In genomic region chr10:37266909-37267308, GRCm38 (mm10) we compare ENCODE assay signal across 19 mouse cellular contexts.
"Had no signal": no experiment of that assay in that cellular context is flagged by ENCODE, and none has a peak within 500 bp of the region (broad histone marks: within the 10 kb centered on the region; RNA-seq: fewer than 3 reads in every experiment).

No protein-coding gene starts in this region.

- H3K4me2 ChIP-seq: liver, embryonic 15.5 days; lung, embryonic 15.5 days; midbrain, embryonic 11.5 days; midbrain, embryonic 13.5 days; midbrain, embryonic 15.5 days; neural tube, embryonic 12.5 days had no signal

- H3K9me3 ChIP-seq: liver, embryonic 15.5 days; lung, embryonic 15.5 days; megakaryocyte, embryonic 14.5 days; midbrain, embryonic 13.5 days; midbrain, embryonic 15.5 days; neural tube, embryonic 12.5 days had no signal

- H3K27ac ChIP-seq: liver, embryonic 15.5 days; lung, embryonic 15.5 days; macrophage; midbrain, embryonic 13.5 days; midbrain, embryonic 15.5 days; neural tube, embryonic 12.5 days had no signal

- H3K9ac ChIP-seq: liver, embryonic 15.5 days; liver, postnatal 0 days; lung, embryonic 15.5 days; midbrain, embryonic 13.5 days; midbrain, embryonic 15.5 days; neural tube, embryonic 12.5 days had no signal

- H3K4me1 ChIP-seq: liver, embryonic 15.5 days; megakaryocyte, embryonic 14.5 days; midbrain, embryonic 15.5 days; neural tube, embryonic 12.5 days had no signal

- H3K4me3 ChIP-seq: liver, embryonic 15.5 days; lung, embryonic 15.5 days; megakaryocyte, embryonic 14.5 days; midbrain, embryonic 13.5 days; midbrain, embryonic 15.5 days; neural tube, embryonic 12.5 days had no signal

- ATAC-seq: liver, postnatal 0 days; lung, postnatal 0 days; midbrain, embryonic 13.5 days; midbrain, embryonic 15.5 days had no signal

- H3K27me3 ChIP-seq: liver, embryonic 15.5 days; lung, embryonic 15.5 days; midbrain, embryonic 13.5 days; midbrain, embryonic 15.5 days; neural tube, embryonic 12.5 days had no signal

- H3K36me3 ChIP-seq: liver, embryonic 15.5 days; lung, embryonic 15.5 days; midbrain, embryonic 13.5 days; midbrain, embryonic 15.5 days; neural tube, embryonic 12.5 days had no signal

- DNase-seq: liver, postnatal 0 days; lung, adult 2 months; lung, postnatal 14 days; lung, postnatal 36 days; right cerebral cortex, postnatal 14 days; right cerebral cortex, postnatal 4 days; spleen, adult 18-20 months; thymus, adult 18-20 months; thymus, postnatal 14 days; thymus, postnatal 36 days had no signal
